Comparison of ENCODE assay signal across 18 mouse cellular contexts in the genomic region with DNA sequence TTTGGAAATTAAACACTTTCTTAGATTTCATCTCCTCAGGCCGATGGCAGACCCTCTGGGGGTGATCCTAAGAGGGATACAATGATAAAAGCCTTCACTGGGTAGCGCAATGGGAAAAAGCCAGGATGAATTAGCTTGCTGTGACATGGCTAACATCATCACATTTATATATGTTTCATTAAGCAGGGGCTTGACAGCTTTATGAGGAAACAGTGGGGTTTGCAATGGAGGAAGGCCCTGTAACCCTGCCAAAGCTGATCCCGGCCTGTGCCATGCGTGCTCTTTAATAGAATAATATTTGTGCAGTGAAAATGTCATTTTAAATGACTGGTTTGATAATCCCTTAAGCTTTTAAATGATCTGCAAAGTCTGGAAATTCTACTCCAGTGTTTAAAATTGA.
DNase-seq lines count a peak whose midpoint lies in the region; ATAC-seq lines count a peak whose summit lies in the region.
"Had no signal": no experiment of that assay in that cellular context is flagged by ENCODE, and none has a peak within 500 bp of the region (broad histone marks: within the 10 kb centered on the region; RNA-seq: fewer than 3 reads in every experiment).

No protein-coding gene starts in this region.

- no peaks in the 10 kb centered on the region for H3K27me3 ChIP-seq in hindbrain, embryonic 13.5 days
- H3K27me3 ChIP-seq in hindbrain, embryonic 16.5 days (replicated peaks; ENCODE audit: control insufficient read depth, insufficient read depth, low read length), result no peaks in the 10 kb centered on the region
- H3K27me3 ChIP-seq: heart, embryonic 13.5 days; intestine, embryonic 15.5 days; liver, embryonic 12.5 days; lung, embryonic 15.5 days had no signal

- no peaks in the 10 kb centered on the region for H3K9me3 ChIP-seq in hindbrain, embryonic 13.5 days
- no peaks in the 10 kb centered on the region for H3K9me3 ChIP-seq in hindbrain, embryonic 16.5 days (ENCODE audit: control insufficient read depth, low read length)
- H3K9me3 ChIP-seq: heart, embryonic 13.5 days; intestine, embryonic 15.5 days; liver, embryonic 12.5 days; lung, embryonic 15.5 days had no signal

- H3K9ac ChIP-seq in hindbrain, embryonic 13.5 days, result no peak overlapping the region
- no peak overlapping the region for H3K9ac ChIP-seq in hindbrain, embryonic 16.5 days (ENCODE audit: low read depth, low read length)
- H3K9ac ChIP-seq: heart, embryonic 13.5 days; intestine, embryonic 15.5 days; liver, embryonic 12.5 days; lung, embryonic 15.5 days had no signal

- peaks cover 12% of the 10 kb centered on the region for H3K4me1 ChIP-seq in hindbrain, embryonic 13.5 days (replicated peaks)
- no peaks in the 10 kb centered on the region for H3K4me1 ChIP-seq in hindbrain, embryonic 16.5 days (ENCODE audit: control insufficient read depth, insufficient read depth, low read depth, low read length)
- H3K4me1 ChIP-seq: heart, embryonic 13.5 days; liver, embryonic 12.5 days had no signal

- H3K4me2 ChIP-seq in hindbrain, embryonic 13.5 days, result no peak overlapping the region
- H3K4me2 ChIP-seq in hindbrain, embryonic 16.5 days (ENCODE audit: low read length), result no peak overlapping the region
- H3K4me2 ChIP-seq: heart, embryonic 13.5 days; intestine, embryonic 15.5 days; liver, embryonic 12.5 days; lung, embryonic 15.5 days had no signal

- WGBS in hindbrain, embryonic 13.5 days, result 44% methylated on average over 4 of the region's 4 CpGs
- WGBS in hindbrain, embryonic 16.5 days, result 46% methylated on average over 4 of the region's 4 CpGs

- no peak overlapping the region for H3K4me3 ChIP-seq in hindbrain, embryonic 13.5 days
- no peak overlapping the region for H3K4me3 ChIP-seq in hindbrain, embryonic 16.5 days (ENCODE audit: low read length)
- H3K4me3 ChIP-seq: heart, embryonic 13.5 days; intestine, embryonic 15.5 days; liver, embryonic 12.5 days; lung, embryonic 15.5 days had no signal

- H3K27ac ChIP-seq in hindbrain, embryonic 13.5 days, result 0 out of 2 replicates have a peak overlapping the region, but pooled peaks have one; percentile 58
- H3K27ac ChIP-seq in hindbrain, embryonic 16.5 days (ENCODE audit: low read depth, low read length), result no peak overlapping the region
- H3K27ac ChIP-seq: heart, embryonic 13.5 days; intestine, embryonic 15.5 days; kidney, postnatal 0 days; liver, embryonic 12.5 days; lung, embryonic 15.5 days had no signal

- ATAC-seq in hindbrain, embryonic 13.5 days (ENCODE audit: low FRiP score), result no peak
- ATAC-seq in hindbrain, embryonic 16.5 days, result no peak
- ATAC-seq: CD4-positive, CD25-positive, alpha-beta regulatory T cell, adult 4 months; intestine, embryonic 15.5 days; liver, embryonic 12.5 days had no signal

- no peaks in the 10 kb centered on the region for H3K36me3 ChIP-seq in hindbrain, embryonic 13.5 days
- no peaks in the 10 kb centered on the region for H3K36me3 ChIP-seq in hindbrain, embryonic 16.5 days (ENCODE audit: control insufficient read depth, insufficient read depth, low read length)
- H3K36me3 ChIP-seq: heart, embryonic 13.5 days; intestine, embryonic 15.5 days; liver, embryonic 12.5 days; lung, embryonic 15.5 days had no signal

- peak; percentile 29 to 43 for DNase-seq in cerebellum, postnatal 10 days
- no peak for DNase-seq in cerebellum, adult 9-11 months
- DNase-seq in retina, embryonic 14.5 days (ENCODE audit: low spot score), result peak; percentile 18
- DNase-seq in retina, postnatal 1 day, result no peak
- peak; percentile 3 for DNase-seq in yolk sac, embryonic 10.5 days (ENCODE audit: low spot score)
- no peak for DNase-seq in layer of hippocampus, postnatal 25 days (ENCODE audit: extremely low spot score in 1 of 2, low spot score in 1 of 2)
- DNase-seq: cerebellum, postnatal 25 days; heart, postnatal 36 days; right cerebral cortex, adult 18-20 months; thymus, adult 2 months had no signal

Comparison
In these comparisons a context has a peak if more than half of its experiments do, and no peak if none do; other contexts are left out.
1. DNase-seq: peak in cerebellum, postnatal 10 days (2 of 2), retina, embryonic 14.5 days (single experiment) and yolk sac, embryonic 10.5 days (single experiment); none in cerebellum, adult 9-11 months (single experiment), retina, postnatal 1 day (single experiment) and layer of hippocampus, postnatal 25 days (0 of 2).